Mouse (Mus musculus): ENCODE results near the gene Gramd1c. TPM values are rescaled to one million over a fixed set of nuclear protein-coding genes. Genes with fewer than 3 reads are reported as not detected.

The Gramd1c gene
- total RNA-seq, 2 experiments from 2014 or later: 4.6 to 5.1 TPM

GRCm38 (mm10) chr16:43971189-43971588 lies 92.0 kb downstream of the Gramd1c start:
- TF ChIP-seq CTCF (conservative IDR thresholded peaks at IDR 0.05): no peak
- H3K4me3 ChIP-seq: no peak overlapping the region
- DNase-seq (ENCODE audit: low spot score in 2 of 2): no peak
- H3K27ac ChIP-seq: no peak overlapping the region

GRCm38 (mm10) chr16:43970426-43970825 lies 92.7 kb downstream of the Gramd1c start:
- Histone ChIP-seq H3K27ac (no peak overlapping the region), H3K4me3 (no peak overlapping the region)
- no peak for TF ChIP-seq CTCF (conservative IDR thresholded peaks at IDR 0.05)
- DNase-seq (ENCODE audit: low spot score in 2 of 2): no peak

GRCm38 (mm10) chr16:43965781-43966389 lies 97.3 kb downstream of the Gramd1c start:
- Histone ChIP-seq H3K27ac (peak overlapping the region; percentile 85), H3K4me3 (no peak overlapping the region)
- no peak for DNase-seq (ENCODE audit: low spot score in 2 of 2)
- no peak for TF ChIP-seq CTCF (conservative IDR thresholded peaks at IDR 0.05)

GRCm38 (mm10) chr16:43963780-43964179 lies 99.4 kb downstream of the Gramd1c start:
- no peak for DNase-seq (ENCODE audit: low spot score in 2 of 2)
- no peak for TF ChIP-seq CTCF (conservative IDR thresholded peaks at IDR 0.05)
- H3K4me3 ChIP-seq: no peak overlapping the region
- peak overlapping the region; percentile 85 for H3K27ac ChIP-seq

GRCm38 (mm10) chr16:43963291-43963690 lies 99.9 kb downstream of the Gramd1c start:
- Histone ChIP-seq H3K27ac (peak overlapping the region; percentile 85), H3K4me3 (no peak overlapping the region)
- no peak for TF ChIP-seq CTCF (conservative IDR thresholded peaks at IDR 0.05)
- no peak for DNase-seq (ENCODE audit: low spot score in 2 of 2)

GRCm38 (mm10) chr16:43958038-43958437 lies 105.1 kb downstream of the Gramd1c start:
- Histone ChIP-seq H3K4me3 (no peak overlapping the region), H3K27ac (no peak overlapping the region)
- no peak for TF ChIP-seq CTCF (conservative IDR thresholded peaks at IDR 0.05)
- no peak for DNase-seq (ENCODE audit: low spot score in 2 of 2)

- no peak for TF ChIP-seq CTCF (conservative IDR thresholded peaks at IDR 0.05)
- Histone ChIP-seq H3K4me3 (no peak overlapping the region), H3K27ac (no peak overlapping the region)
- no peak for DNase-seq (ENCODE audit: low spot score in 2 of 2)
These were observed 108.2 kb downstream of the Gramd1c start for GRCm38 (mm10) chr16:43954913-43955312.

GRCm38 (mm10) chr16:43951591-43951990 lies 111.6 kb downstream of the Gramd1c start:
- DNase-seq (ENCODE audit: low spot score in 2 of 2): no peak
- no peak for TF ChIP-seq CTCF (conservative IDR thresholded peaks at IDR 0.05)
- no peak overlapping the region for H3K4me3 ChIP-seq
- peak overlapping the region; percentile 25; the same call in 1 of the 2 replicates for H3K27ac ChIP-seq

GRCm38 (mm10) chr16:43945869-43946268 lies 117.3 kb downstream of the Gramd1c start:
- Histone ChIP-seq H3K27ac (peak overlapping the region; percentile 77), H3K4me3 (no peak overlapping the region)
- no peak for DNase-seq (ENCODE audit: low spot score in 2 of 2)
- no peak for TF ChIP-seq CTCF (conservative IDR thresholded peaks at IDR 0.05)

- no peak for DNase-seq (ENCODE audit: low spot score in 2 of 2)
- H3K27ac ChIP-seq: peak overlapping the region; percentile 77
- no peak for TF ChIP-seq CTCF (conservative IDR thresholded peaks at IDR 0.05)
- H3K4me3 ChIP-seq: no peak overlapping the region
These were observed 117.8 kb downstream of the Gramd1c start for GRCm38 (mm10) chr16:43945351-43945750.

- no peak for DNase-seq (ENCODE audit: low spot score in 2 of 2)
- Histone ChIP-seq H3K4me3 (no peak overlapping the region), H3K27ac (no peak overlapping the region)
- no peak for TF ChIP-seq CTCF (conservative IDR thresholded peaks at IDR 0.05)
These were observed 122.3 kb downstream of the Gramd1c start for GRCm38 (mm10) chr16:43940846-43941245.

GRCm38 (mm10) chr16:43935892-43936291 lies 127.3 kb downstream of the Gramd1c start:
- H3K27ac ChIP-seq: peak overlapping the region; percentile 81
- no peak for TF ChIP-seq CTCF (conservative IDR thresholded peaks at IDR 0.05)
- DNase-seq (ENCODE audit: low spot score in 2 of 2): no peak

GRCm38 (mm10) chr16:43935367-43935766 lies 127.8 kb downstream of the Gramd1c start:
- DNase-seq (ENCODE audit: low spot score in 2 of 2): no peak
- no peak overlapping the region for H3K4me3 ChIP-seq
- H3K27ac ChIP-seq: peak overlapping the region; percentile 81
- no peak for TF ChIP-seq CTCF (conservative IDR thresholded peaks at IDR 0.05)

More at GRCm38 (mm10) chr16:43935892-43936291, 127.3 kb downstream of the Gramd1c start:
- H3K4me3 ChIP-seq: no peak overlapping the region

GRCm38 (mm10) chr16:43934856-43935255 lies 128.3 kb downstream of the Gramd1c start:
- DNase-seq (ENCODE audit: low spot score in 2 of 2): no peak
- Histone ChIP-seq H3K4me3 (no peak overlapping the region), H3K27ac (peak overlapping the region; percentile 81)
- TF ChIP-seq CTCF (conservative IDR thresholded peaks at IDR 0.05): no peak

Measured in layer of hippocampus, adult 2 months (tissue).